Mouse (Mus musculus): ENCODE data around the gene Hexim1.

The Hexim1 gene

DNA sequence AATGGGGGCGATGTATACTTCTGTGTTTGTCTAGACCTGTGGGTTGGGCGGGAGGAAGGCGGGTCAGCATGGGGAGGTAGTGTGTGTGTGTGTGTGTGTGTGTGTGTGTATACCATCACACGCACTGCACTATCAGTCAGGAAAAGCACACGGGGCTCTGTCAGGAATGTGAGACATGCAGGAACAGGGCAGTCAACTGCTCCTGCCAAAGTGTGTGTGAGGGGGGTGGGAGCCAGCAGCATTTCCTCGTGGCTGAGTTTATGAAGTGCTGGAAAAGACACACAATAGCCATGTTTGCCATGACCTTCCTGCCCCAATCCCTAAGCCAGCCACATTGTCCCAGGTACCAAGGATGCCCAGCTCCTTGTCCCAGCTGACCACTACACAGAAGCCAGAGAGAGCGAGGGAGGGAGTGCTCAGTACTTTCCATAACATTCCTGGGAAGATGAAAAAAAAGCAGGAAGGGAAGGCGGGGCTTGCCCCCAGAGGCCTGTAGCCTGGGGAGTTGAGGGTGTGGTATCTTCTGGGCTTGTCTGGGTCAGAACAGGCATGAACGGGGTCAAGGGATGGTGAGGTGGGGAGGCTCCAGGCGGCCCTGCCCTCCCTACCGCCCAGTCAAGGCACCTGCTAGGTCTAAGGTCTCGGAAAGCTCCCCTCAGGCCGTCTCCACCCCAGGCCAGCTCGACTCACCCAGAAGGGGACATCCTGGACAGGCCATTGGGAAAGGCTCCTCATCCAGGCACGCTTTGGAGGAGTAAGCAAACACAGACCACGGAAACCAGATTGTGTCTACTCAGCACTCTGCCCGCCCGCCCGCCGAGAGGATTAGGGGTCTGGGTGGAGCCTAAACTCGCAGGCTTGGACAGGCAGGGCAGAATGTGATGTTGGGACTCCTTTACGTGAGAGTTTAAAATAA lies 18.8 kb upstream of the Hexim1 start:
- no peak for DNase-seq (ENCODE audit: low spot score in 2 of 2)

GRCm38 (mm10) chr11:103098531-103099190 lies 17.4 kb upstream of the Hexim1 start:
- DNase-seq (ENCODE audit: low spot score in 2 of 2), result no peak

DNA sequence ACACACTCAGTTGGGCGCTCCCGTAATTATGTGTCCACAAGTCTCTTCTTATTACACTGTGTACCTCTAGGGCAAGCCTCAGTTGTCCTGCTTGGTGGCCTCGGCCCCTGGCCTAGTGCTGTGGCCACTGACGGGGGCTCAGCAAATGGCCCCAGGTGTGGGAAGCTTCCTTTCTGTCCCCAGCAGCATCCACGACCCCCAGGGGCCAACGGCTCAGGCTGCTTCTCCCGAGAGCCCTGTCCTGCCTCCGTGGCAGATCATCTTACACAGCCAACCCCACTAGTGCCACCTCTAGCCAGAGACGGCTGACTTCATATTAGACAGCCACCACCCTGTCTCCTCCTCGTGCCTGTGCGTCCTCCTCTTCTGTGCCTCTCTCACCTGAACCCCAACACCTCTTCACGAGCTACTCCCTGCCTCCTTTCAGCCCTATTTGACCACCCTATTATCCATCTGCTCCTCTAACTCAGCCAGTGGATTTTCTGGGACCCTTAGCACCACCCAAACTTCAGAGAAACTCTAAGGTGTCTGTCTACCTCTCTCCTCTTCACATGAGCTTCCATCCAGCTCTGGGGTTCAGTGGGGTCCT lies 16.6 kb upstream of the Hexim1 start:
- no peak for DNase-seq (ENCODE audit: low spot score in 2 of 2)

GRCm38 (mm10) chr11:103100361-103100760 lies 15.7 kb upstream of the Hexim1 start:
- no peak for DNase-seq (ENCODE audit: low spot score in 2 of 2)

- peak; percentile 47 to 63 for DNase-seq (ENCODE audit: low spot score in 2 of 2)
Observed at GRCm38 (mm10) chr11:103101481-103101865, 14.6 kb upstream of the Hexim1 start, which contains the start of the genes Plcd3 and Acbd4. Plcd3 (minus strand) TSS chr11:103101658. Acbd4 (plus strand) TSS chr11:103101682.

- peak; percentile 66 to 72 for DNase-seq (ENCODE audit: low spot score in 2 of 2)
Observed at GRCm38 (mm10) chr11:103101866-103102501, 14.0 kb upstream of the Hexim1 start.

DNA sequence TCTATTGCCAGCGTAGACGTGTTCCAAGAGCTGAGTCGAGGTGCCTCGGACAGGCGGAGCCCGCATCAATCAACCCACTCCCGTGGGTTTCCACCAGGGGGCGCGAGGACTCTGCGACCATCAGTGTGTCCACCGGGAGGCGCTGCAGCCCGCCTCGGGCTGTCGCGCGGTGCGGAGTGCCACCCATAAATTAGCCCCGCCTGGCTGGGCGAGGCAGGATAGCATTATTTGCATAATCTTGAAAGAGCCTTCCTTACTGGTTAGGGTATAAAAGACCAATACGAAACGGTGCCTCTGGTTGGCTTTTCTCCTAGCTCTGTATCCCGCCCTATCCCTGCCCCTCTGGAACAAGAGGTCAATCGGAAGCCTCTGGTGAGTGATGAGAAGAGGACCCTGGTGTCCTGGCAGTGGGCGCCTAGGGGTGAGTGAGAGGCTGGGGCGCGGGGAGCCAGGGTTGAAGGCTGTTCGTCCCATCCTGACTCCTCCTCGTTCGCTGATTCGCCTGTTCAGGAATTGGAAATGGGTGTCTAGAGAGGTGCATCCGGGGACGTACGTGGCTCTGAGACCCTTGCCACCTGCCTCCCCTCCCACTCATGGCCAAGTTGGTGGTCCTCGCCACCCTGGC lies 13.2 kb upstream of the Hexim1 start:
- peak; percentile 91 to 95 for DNase-seq (ENCODE audit: low spot score in 2 of 2)

GRCm38 (mm10) chr11:103103621-103104020 lies 12.4 kb upstream of the Hexim1 start:
- DNase-seq (ENCODE audit: low spot score in 2 of 2), result no peak

DNA sequence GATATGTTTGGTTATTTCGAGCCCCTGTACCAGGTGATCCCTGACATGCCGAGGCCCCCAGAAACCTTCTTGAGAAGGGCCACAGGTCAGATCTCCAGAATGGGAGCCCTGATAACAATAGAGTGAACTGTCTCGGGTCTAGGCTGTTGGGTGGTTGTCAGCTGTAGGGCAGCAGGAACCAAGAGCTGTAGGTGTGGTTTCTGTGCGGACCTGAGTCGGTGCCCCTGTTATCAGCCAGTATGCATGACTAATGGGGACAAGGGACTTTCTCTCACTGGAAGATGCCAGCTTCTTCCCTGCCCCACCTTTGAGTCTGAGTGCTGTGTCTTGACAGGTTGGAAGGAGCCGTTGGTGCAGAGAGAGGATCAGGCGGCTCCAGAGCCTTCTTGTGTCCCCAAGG lies 11.6 kb upstream of the Hexim1 start:
- peak in 1 of 2 experiments; percentile 6 for DNase-seq (ENCODE audit: low spot score in 2 of 2)

DNA sequence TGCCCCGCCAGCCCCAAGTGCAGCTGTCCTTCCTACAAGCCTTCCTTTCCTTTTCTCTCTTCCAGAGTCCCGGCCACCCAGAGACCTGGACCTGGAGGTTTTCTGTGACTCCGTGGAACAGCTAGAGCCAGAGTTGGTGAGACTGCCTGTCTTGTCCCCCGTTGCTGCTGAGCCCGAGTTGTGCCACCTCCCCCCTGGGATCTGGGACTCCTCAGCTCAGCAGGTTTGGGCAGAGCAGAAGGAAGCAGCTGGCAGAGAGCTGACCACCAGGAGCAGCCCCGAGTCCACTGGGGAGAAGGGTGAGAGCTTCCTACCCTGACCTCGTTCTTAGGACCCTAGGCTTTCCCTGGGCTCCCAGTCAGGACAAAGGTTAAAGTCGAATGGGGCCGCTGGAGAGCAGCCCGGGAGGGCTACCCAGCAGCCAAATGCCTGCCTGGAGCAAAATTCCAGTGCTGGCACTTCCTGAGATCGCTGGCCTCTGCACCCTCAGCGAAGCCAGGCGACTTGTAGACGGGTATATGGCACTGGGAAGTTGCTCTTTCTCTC lies 10.8 kb upstream of the Hexim1 start:
- no peak for DNase-seq (ENCODE audit: low spot score in 2 of 2)

GRCm38 (mm10) chr11:103105810-103106209 lies 10.2 kb upstream of the Hexim1 start:
- DNase-seq (ENCODE audit: low spot score in 2 of 2), result no peak

GRCm38 (mm10) chr11:103106386-103106785 lies 9.6 kb upstream of the Hexim1 start:
- DNase-seq (ENCODE audit: low spot score in 2 of 2), result no peak

DNA sequence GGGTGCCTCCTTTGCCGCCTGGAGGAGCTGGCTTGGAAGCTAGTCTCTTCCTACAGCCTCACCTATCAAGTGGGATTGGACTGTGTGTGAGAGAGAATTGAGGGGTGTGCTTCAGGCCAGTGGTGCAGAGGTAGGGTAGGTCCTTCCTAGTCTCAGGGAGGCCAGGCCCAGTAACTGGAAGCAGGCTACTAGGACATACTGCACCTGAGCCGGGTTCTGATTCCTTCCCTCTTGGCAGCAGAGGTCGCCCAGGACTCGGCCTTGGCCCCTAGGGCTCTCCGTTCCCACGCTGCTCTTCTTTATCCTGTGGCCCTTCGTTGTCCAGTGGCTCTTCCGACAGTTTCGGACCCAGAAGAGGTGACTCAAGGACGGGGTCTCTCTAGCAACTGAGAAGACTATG lies 4.7 kb upstream of the Hexim1 start:
- DNase-seq (ENCODE audit: low spot score in 2 of 2), result no peak

DNA sequence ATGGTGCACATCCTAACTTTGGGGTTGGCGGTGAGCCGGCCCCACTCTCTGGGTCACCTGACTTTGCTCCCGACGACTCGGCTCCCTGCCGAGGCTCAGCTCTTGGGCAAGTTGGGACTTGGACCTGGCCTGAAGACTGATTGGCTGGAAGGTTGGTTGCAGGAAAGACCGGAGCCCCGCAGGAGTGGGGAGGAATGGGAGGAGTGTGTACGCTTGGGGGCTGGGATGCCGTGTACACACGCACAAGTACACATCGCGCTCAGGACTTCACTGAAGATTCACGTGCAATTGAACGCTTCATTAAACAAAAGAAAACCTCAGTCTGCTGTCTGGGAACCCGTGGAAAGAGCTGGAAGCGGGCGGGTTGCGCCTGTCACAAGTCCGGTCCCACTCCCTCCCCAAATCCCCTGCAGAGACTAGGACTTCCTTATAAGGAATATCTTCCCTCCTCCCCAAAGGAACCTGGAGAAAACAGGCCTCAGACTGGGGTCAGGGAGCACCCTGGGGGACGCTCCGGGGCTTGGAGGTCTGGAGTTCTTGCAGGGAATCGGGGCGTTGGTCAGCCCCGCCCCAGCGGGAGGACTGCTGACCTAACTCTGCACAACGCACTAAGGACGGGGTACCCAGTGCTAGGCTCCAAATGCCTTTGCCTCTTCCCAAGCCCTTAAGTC lies 4.0 kb upstream of the Hexim1 start:
- DNase-seq (ENCODE audit: low spot score in 2 of 2), result no peak

GRCm38 (mm10) chr11:103112552-103112912 lies 3.5 kb upstream of the Hexim1 start:
- DNase-seq (ENCODE audit: low spot score in 2 of 2), result no peak

- DNase-seq (ENCODE audit: low spot score in 2 of 2), result no peak
Observed at GRCm38 (mm10) chr11:103113005-103113404, 3.0 kb upstream of the Hexim1 start.

DNA sequence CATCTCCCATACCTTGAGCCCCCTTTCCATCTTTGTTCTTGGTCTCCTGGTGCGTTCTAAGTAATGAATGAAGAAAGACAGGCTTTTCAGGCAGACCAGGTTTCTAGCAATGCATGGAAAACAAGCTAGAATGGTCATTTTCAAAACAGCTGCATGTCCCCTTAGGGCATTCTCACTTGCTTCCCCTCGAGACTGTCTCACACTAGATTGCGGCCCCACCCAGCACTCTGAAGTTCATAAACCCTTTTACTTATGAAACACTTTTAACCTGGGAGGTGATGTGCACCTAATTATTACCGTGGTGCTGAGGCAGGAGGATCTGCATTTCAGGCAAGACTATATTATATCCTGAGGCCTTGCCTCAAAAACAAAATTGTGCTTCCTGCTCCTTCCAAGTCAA lies 2.3 kb upstream of the Hexim1 start:
- DNase-seq (ENCODE audit: low spot score in 2 of 2), result no peak

DNA sequence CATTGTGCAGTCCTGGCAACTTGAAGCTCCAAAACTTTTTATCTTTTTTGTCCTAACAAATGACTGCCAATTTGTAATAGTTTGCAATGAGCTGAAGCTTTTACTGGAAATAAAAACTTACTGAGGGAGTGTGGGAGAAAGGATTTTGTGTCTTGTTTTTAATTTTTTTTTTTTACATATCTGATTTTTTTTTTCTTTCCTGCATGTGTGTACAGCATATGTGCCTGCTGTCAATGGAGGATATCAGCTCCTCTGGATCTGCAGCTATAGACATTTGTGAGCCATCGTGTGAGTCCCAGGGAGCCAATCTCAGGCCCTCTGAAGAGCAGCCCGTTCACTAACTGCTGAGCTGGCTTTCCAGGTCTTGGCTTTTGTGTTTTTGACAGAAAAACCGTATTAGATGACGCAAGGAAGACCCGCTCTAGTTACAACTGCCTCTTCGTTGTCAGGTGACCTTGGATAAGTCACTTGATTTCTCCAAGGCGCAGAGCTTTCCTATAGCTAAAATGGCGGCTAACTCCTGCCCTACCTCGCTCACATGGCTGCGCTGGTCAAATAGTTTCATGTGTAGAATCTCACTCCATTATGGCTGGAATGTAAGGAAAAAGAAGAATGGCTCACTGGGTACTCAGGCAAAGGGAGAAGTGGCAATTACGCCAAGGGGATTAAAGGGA lies 1.6 kb upstream of the Hexim1 start:
- DNase-seq (ENCODE audit: low spot score in 2 of 2), result no peak

- peak; percentile 77 to 80 for DNase-seq (ENCODE audit: low spot score in 2 of 2)
Observed at GRCm38 (mm10) chr11:103115163-103116007, 646 bp upstream of the Hexim1 start.
